ENCODE assay signal across 7 mouse cellular contexts in the genomic region with DNA sequence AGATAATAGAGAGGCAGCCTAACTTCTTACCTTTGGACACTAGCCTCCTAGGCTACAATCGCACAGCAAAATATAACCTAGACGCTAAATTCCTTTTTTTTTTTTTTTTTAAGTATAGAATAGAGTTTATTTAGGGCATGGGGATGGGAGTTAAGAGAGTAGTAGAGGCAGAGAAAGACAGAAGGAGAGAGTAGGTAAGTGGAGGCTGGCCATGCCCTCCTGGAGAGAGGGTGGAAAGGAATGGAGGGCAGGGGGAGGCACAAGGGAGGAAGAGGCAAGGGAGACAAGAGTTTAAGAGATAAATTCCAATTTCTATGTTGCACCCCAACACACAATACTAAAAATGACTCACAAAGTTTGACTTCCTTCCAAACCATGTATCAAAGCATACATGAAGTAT. TPM values are rescaled to one million over a fixed set of nuclear protein-coding genes. Genes with fewer than 3 reads are reported as not detected.
DNase-seq lines count a peak whose midpoint lies in the region; ATAC-seq and TF ChIP-seq lines count a peak whose summit lies in the region.
"Not testable (repeated sequence)": the region's sequence is repeated elsewhere in the genome, so short reads cannot be mapped to it uniquely, and the experiment has no call there.

No protein-coding gene starts in this region.

- H3K4me3 ChIP-seq in cortical plate, adult 2 months (ENCODE audit: insufficient read depth, low read length), result peak overlapping the region; percentile 74; the same call in 1 of the 2 replicates
- H3K4me3 ChIP-seq in forebrain, embryonic 14.5 days (ENCODE audit: low read depth, low read length), result peak overlapping the region; percentile 49
- peak overlapping the region; percentile 81 for H3K4me3 ChIP-seq in heart, postnatal 0 days (ENCODE audit: low read depth, low read length)
- peak overlapping the region; percentile 58 for H3K4me3 ChIP-seq in intestine, postnatal 0 days (ENCODE audit: low read depth, low read length)
- peak overlapping the region; percentile 63 for H3K4me3 ChIP-seq in limb, embryonic 15.5 days
- H3K4me3 ChIP-seq in macrophage (ENCODE audit: inconsistent target), result peak overlapping the region; percentile 56
- peak overlapping the region; percentile 61 for H3K4me3 ChIP-seq in neural tube, embryonic 13.5 days

- ATAC-seq in forebrain, embryonic 14.5 days; heart, postnatal 0 days (ENCODE audit: insufficient read depth, low read depth); intestine, postnatal 0 days; limb, embryonic 15.5 days (ENCODE audit: insufficient number of reproducible peaks, low FRiP score, low TSS enrichment, low read depth): not testable (repeated sequence)
- ATAC-seq in neural tube, embryonic 13.5 days (ENCODE audit: low read depth), result 0 out of 2 replicates have a peak, but pooled peaks have one; percentile 17

- H3K79me2 ChIP-seq in macrophage (ENCODE audit: inconsistent target), result peaks cover 36% of the 10 kb centered on the region

- TF ChIP-seq CTCF in cortical plate, adult 2 months (IDR thresholded peaks at IDR 0.05; ENCODE audit: extremely low read depth, insufficient read depth, low read length); heart, postnatal 0 days (IDR thresholded peaks at IDR 0.05; ENCODE audit: low read depth); intestine, postnatal 0 days (IDR thresholded peaks at IDR 0.05; ENCODE audit: low read depth): not testable (repeated sequence)

- not testable (repeated sequence) for H3K9me3 ChIP-seq in forebrain, embryonic 14.5 days (replicated peaks; ENCODE audit: control insufficient read depth, low read length); heart, postnatal 0 days (replicated peaks; ENCODE audit: control insufficient read depth, low read length); intestine, postnatal 0 days (ENCODE audit: control insufficient read depth); limb, embryonic 15.5 days; neural tube, embryonic 13.5 days

- H3K36me3 ChIP-seq in forebrain, embryonic 14.5 days (ENCODE audit: control insufficient read depth, insufficient read depth, low read length); heart, postnatal 0 days (replicated peaks; ENCODE audit: control insufficient read depth, insufficient read depth, low read length); intestine, postnatal 0 days (ENCODE audit: control insufficient read depth, insufficient read depth); limb, embryonic 15.5 days; macrophage (ENCODE audit: inconsistent target); neural tube, embryonic 13.5 days: not testable (repeated sequence)

- not testable (repeated sequence) for TF ChIP-seq EP300 in heart, postnatal 0 days (IDR thresholded peaks at IDR 0.05; ENCODE audit: low read depth)

- not testable (repeated sequence) for DNase-seq in forebrain, embryonic 14.5 days (ENCODE audit: low spot score); heart, postnatal 0 days (ENCODE audit: low spot score)

- not testable (repeated sequence) for TF ChIP-seq POLR2A in cortical plate, adult 2 months (IDR thresholded peaks at IDR 0.05; ENCODE audit: extremely low read depth, insufficient read depth, low read length)

- not testable (repeated sequence) for H3K27ac ChIP-seq in cortical plate, adult 2 months (ENCODE audit: insufficient read depth, low read length); forebrain, embryonic 14.5 days (ENCODE audit: low read depth, low read length)
- H3K27ac ChIP-seq in heart, postnatal 0 days (ENCODE audit: low read depth), result peak overlapping the region; percentile 88; the same call in 1 of the 2 replicates
- peak overlapping the region; percentile 88; the same call in 1 of the 2 replicates for H3K27ac ChIP-seq in intestine, postnatal 0 days (ENCODE audit: low read depth, low read length)
- H3K27ac ChIP-seq in limb, embryonic 15.5 days, result peak overlapping the region; percentile 78; the same call in 1 of the 2 replicates
- peak overlapping the region; percentile 65 for H3K27ac ChIP-seq in macrophage
- 0 out of 2 replicates have a peak overlapping the region, but pooled peaks have one; percentile 52 for H3K27ac ChIP-seq in neural tube, embryonic 13.5 days (replicated peaks)

- H3K4me2 ChIP-seq in forebrain, embryonic 14.5 days (ENCODE audit: low read length), result peak overlapping the region; percentile 51
- peak overlapping the region; percentile 56 for H3K4me2 ChIP-seq in heart, postnatal 0 days (ENCODE audit: low read depth, low read length)
- peak overlapping the region; percentile 66 for H3K4me2 ChIP-seq in intestine, postnatal 0 days (replicated peaks; ENCODE audit: low read depth)
- peak overlapping the region; percentile 45 for H3K4me2 ChIP-seq in limb, embryonic 15.5 days
- peak overlapping the region; percentile 58 for H3K4me2 ChIP-seq in neural tube, embryonic 13.5 days

- not testable (repeated sequence) for H3K27me3 ChIP-seq in forebrain, embryonic 14.5 days (replicated peaks; ENCODE audit: control insufficient read depth, insufficient read depth, low read length); heart, postnatal 0 days (ENCODE audit: control insufficient read depth, insufficient read depth, low read length); intestine, postnatal 0 days (replicated peaks; ENCODE audit: control insufficient read depth, insufficient read depth, low read length); limb, embryonic 15.5 days; neural tube, embryonic 13.5 days

- H3K9ac ChIP-seq in forebrain, embryonic 14.5 days (ENCODE audit: low read length), result peak overlapping the region; percentile 67
- peak overlapping the region; percentile 72; the same call in 1 of the 2 replicates for H3K9ac ChIP-seq in heart, postnatal 0 days (replicated peaks; ENCODE audit: low read depth, low read length)
- H3K9ac ChIP-seq in intestine, postnatal 0 days (ENCODE audit: low read depth, low read length), result peak overlapping the region; percentile 62; the same call in 1 of the 2 replicates
- not testable (repeated sequence) for H3K9ac ChIP-seq in limb, embryonic 15.5 days
- H3K9ac ChIP-seq in neural tube, embryonic 13.5 days, result peak overlapping the region; percentile 75

- WGBS in forebrain, embryonic 14.5 days, result 21% methylated on average over 2 of the region's 2 CpGs
- 16% methylated on average over 2 of the region's 2 CpGs for WGBS in heart, postnatal 0 days
- 2% methylated on average over 2 of the region's 2 CpGs for WGBS in intestine, postnatal 0 days
- WGBS in limb, embryonic 15.5 days, result 18% methylated on average over 2 of the region's 2 CpGs
- no CpG with 5 or more reads among the region's 2 CpGs for WGBS in macrophage (ENCODE audit: missing documents)
- WGBS in neural tube, embryonic 13.5 days, result 22% methylated on average over 2 of the region's 2 CpGs

- not testable (repeated sequence) for H3K4me1 ChIP-seq in cortical plate, adult 2 months (ENCODE audit: control insufficient read depth, insufficient read depth, low read length); forebrain, embryonic 14.5 days (ENCODE audit: control insufficient read depth, insufficient read depth, low read length); heart, postnatal 0 days (ENCODE audit: control insufficient read depth, insufficient read depth); intestine, postnatal 0 days (replicated peaks; ENCODE audit: control insufficient read depth, insufficient read depth, low read length); limb, embryonic 15.5 days; neural tube, embryonic 13.5 days (replicated peaks)

RNA-seq across cellular contexts. Expression of gene CT030661.1, which starts 0.6 kb away (rescaled TPM):
- 8.6 and 9.0 TPM in 2 replicates for polyA plus RNA-seq in cortical plate, adult 2 months (2012; rRNA removed)
- polyA plus RNA-seq in forebrain, embryonic 14.5 days (2014; fragmentation: Nextera tagmentation; extraction: Ambion mirVana), result 14.0 and 14.9 TPM in 2 replicates
- total RNA-seq in heart, postnatal 0 days (2014; rRNA removed; ENCODE audit: low replicate concordance), result 4.4 and 6.8 TPM in 2 replicates
- 7.6 and 7.7 TPM in 2 replicates for polyA plus RNA-seq in heart, postnatal 0 days (2015; fragmentation: Nextera tagmentation; extraction: Ambion mirVana)
- polyA plus RNA-seq in intestine, postnatal 0 days (2015; fragmentation: Nextera tagmentation; extraction: Ambion mirVana), result 11.3 and 12.4 TPM in 2 replicates
- 9.8 and 11.6 TPM in 2 replicates for polyA plus RNA-seq in limb, embryonic 15.5 days (2015; fragmentation: Nextera tagmentation; extraction: Ambion mirVana)
- total RNA-seq in macrophage (2018; cell fraction: chromatin; rRNA removed), result 10 to 100 TPM; 18.0 to 54.7 (median 40.9) TPM
- total RNA-seq in macrophage (2018; cell fraction: cytosol; rRNA removed), result 10 to 100 TPM in 23 of 26 experiments, 1 to 10 TPM in 3; 8.5 to 22.3 (median 16.9) TPM
- total RNA-seq in macrophage (2018; cell fraction: nucleus; rRNA removed), result 10 to 100 TPM; 18.5 to 63.1 (median 32.6) TPM
- 15.5 to 36.3 TPM (median 16.8 TPM) in 3 replicates for polyA plus RNA-seq in macrophage (2018)
- polyA plus RNA-seq in neural tube, embryonic 13.5 days (2015; fragmentation: Nextera tagmentation; extraction: Ambion mirVana), result 10.9 and 11.8 TPM in 2 replicates

RNA-seq across cellular contexts. Expression of gene Zfp944, which starts 46.0 kb away (rescaled TPM):
- 7.2 and 7.9 TPM in 2 replicates for polyA plus RNA-seq in cortical plate, adult 2 months (2012; rRNA removed)
- polyA plus RNA-seq in forebrain, embryonic 14.5 days (2014; fragmentation: Nextera tagmentation; extraction: Ambion mirVana), result 19.8 and 23.8 TPM in 2 replicates
- total RNA-seq in heart, postnatal 0 days (2014; rRNA removed; ENCODE audit: low replicate concordance), result 2.0 and 3.0 TPM in 2 replicates
- polyA plus RNA-seq in heart, postnatal 0 days (2015; fragmentation: Nextera tagmentation; extraction: Ambion mirVana), result 6.8 and 7.4 TPM in 2 replicates
- polyA plus RNA-seq in intestine, postnatal 0 days (2015; fragmentation: Nextera tagmentation; extraction: Ambion mirVana), result 9.6 TPM in 2 replicates
- 13.2 and 13.5 TPM in 2 replicates for polyA plus RNA-seq in limb, embryonic 15.5 days (2015; fragmentation: Nextera tagmentation; extraction: Ambion mirVana)
- 10 to 100 TPM in 16 of 26 experiments, 1 to 10 TPM in 10; 3.0 to 23.4 (median 11.1) TPM for total RNA-seq in macrophage (2018; cell fraction: chromatin; rRNA removed)
- 1 to 10 TPM; 1.8 to 7.7 (median 5.1) TPM for total RNA-seq in macrophage (2018; cell fraction: cytosol; rRNA removed)
- total RNA-seq in macrophage (2018; cell fraction: nucleus; rRNA removed), result 10 to 100 TPM in 13 of 26 experiments, 1 to 10 TPM in 13; 4.5 to 39.6 (median 11.1) TPM
- polyA plus RNA-seq in macrophage (2018), result 5.3 to 13.3 TPM (median 8.0 TPM) in 3 replicates
- 14.2 TPM in 2 replicates for polyA plus RNA-seq in neural tube, embryonic 13.5 days (2015; fragmentation: Nextera tagmentation; extraction: Ambion mirVana)

RNA-seq across cellular contexts. Expression of gene Zfp758, which starts 46.0 kb away (rescaled TPM):
- polyA plus RNA-seq in cortical plate, adult 2 months (2012; rRNA removed), result 3.9 and 4.5 TPM in 2 replicates
- 7.2 and 11.9 TPM in 2 replicates for polyA plus RNA-seq in forebrain, embryonic 14.5 days (2014; fragmentation: Nextera tagmentation; extraction: Ambion mirVana)
- total RNA-seq in heart, postnatal 0 days (2014; rRNA removed; ENCODE audit: low replicate concordance), result 2.2 and 2.8 TPM in 2 replicates
- polyA plus RNA-seq in heart, postnatal 0 days (2015; fragmentation: Nextera tagmentation; extraction: Ambion mirVana), result 6.4 and 6.8 TPM in 2 replicates
- polyA plus RNA-seq in intestine, postnatal 0 days (2015; fragmentation: Nextera tagmentation; extraction: Ambion mirVana), result 5.7 and 7.6 TPM in 2 replicates
- polyA plus RNA-seq in limb, embryonic 15.5 days (2015; fragmentation: Nextera tagmentation; extraction: Ambion mirVana), result 9.1 and 9.9 TPM in 2 replicates
- total RNA-seq in macrophage (2018; cell fraction: chromatin; rRNA removed), result 10 to 100 TPM in 16 of 26 experiments, 1 to 10 TPM in 10; 5.3 to 22.0 (median 10.6) TPM
- 10 to 100 TPM in 11 of 26 experiments, 1 to 10 TPM in 15; 4.4 to 12.2 (median 9.7) TPM for total RNA-seq in macrophage (2018; cell fraction: cytosol; rRNA removed)
- 10 to 100 TPM in 16 of 26 experiments, 1 to 10 TPM in 10; 5.3 to 23.7 (median 10.9) TPM for total RNA-seq in macrophage (2018; cell fraction: nucleus; rRNA removed)
- 7.2 to 16.2 TPM (median 8.8 TPM) in 3 replicates for polyA plus RNA-seq in macrophage (2018)
- polyA plus RNA-seq in neural tube, embryonic 13.5 days (2015; fragmentation: Nextera tagmentation; extraction: Ambion mirVana), result 8.3 and 8.4 TPM in 2 replicates
